Mouse (Mus musculus): Measurements from ENCODE around the gene Gm10647. TPM values are rescaled to one million over a fixed set of nuclear protein-coding genes. Genes with fewer than 3 reads are reported as not detected.
A peak's percentile ranks its signal among the peaks of the same experiment; 100 is the strongest.
"Not testable (repeated sequence)": the region's sequence is repeated elsewhere in the genome, so short reads cannot be mapped to it uniquely, and the experiment has no call there.

Gene Gm10647
- polyA plus RNA-seq, 1 experiment: 0.44 TPM

DNA sequence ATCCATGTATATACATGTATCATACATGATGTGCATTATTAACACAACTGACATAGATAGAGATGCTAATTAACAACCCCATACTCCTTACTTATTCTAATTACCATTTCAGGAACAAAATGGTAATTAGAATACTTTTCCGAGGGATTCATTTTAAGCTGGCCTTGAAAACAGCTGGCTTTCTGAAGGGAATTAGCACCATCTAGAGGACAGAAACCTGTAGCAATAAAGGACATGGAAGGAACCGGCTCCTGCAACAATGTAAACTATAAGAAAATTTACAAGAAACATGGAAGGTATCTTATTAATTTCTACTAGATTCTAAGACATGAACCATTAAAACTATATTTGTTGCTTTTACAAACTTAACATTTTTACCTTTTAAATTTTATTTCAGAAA, 9.0 kb upstream of the Gm10647 start:
- Histone ChIP-seq H3K27me3 (ENCODE audit: control insufficient read depth, insufficient read depth, low read length) (no peaks in the 10 kb centered on the region), H3K4me3 (replicated peaks; ENCODE audit: insufficient read depth, low read depth, low read length) (no peak overlapping the region), H3K27ac (ENCODE audit: insufficient read depth, low read length) (no peak overlapping the region), H3K4me1 (ENCODE audit: control insufficient read depth, insufficient read depth, low read length) (peaks cover 3% of the 10 kb centered on the region; the same call in 1 of the 2 replicates)
- TF ChIP-seq POLR2A (IDR thresholded peaks at IDR 0.05; ENCODE audit: borderline replicate concordance, insufficient read depth, low read length): no peak
- peak; percentile 28; the same call in 1 of the 2 replicates for TF ChIP-seq CTCF (IDR thresholded peaks at IDR 0.05; ENCODE audit: borderline replicate concordance, insufficient read depth, low read depth, low read length)
- DNase-seq: peak in 1 of 2 experiments; percentile 54
- WGBS: 4% methylated on average over 2 of the region's 2 CpGs

DNA sequence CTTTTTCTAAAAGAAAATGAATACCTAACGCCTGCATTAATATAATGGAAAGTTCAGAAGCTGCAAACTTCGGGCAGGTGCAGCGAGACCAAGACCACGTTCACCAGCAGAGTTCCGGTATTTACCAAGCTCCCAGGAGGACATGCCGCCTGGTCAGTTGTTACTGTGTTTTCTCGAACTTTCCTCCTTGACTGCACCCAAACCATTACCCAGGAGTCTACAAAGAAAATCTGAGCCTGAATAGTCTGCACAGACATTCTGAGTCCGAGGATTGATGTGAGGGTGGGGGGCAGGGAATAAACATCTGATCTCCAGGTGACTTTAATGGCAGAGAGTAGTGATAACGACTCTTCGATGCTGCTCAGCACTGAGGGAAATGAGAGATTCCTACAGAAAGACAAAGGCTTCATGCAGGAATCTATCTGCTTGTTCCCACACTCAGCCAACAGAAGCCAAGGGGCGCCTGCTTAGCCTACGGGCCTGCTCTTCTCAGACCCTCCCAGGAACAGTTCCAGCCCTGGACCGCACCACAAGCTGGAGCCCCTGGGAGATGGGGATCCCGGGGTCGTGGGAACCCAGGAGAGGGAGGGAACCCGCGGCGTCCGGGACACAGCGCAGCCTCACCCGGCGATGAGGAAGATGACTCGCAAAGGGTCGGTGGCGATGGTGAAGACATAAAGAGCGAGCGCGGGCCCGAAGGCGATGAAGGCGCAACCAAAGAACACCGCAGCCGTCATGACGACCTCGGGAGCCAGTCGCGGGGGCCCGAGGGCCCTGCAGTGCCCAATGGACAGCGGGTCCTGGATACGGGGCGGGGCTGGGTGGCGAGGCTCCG, 2.0 kb upstream of the Gm10647 start:
- peak overlapping the region; percentile 16 for H3K27ac ChIP-seq (ENCODE audit: insufficient read depth, low read length)
- peaks cover 3% of the 10 kb centered on the region; the same call in 1 of the 2 replicates for H3K4me1 ChIP-seq (ENCODE audit: control insufficient read depth, insufficient read depth, low read length)
- TF ChIP-seq POLR2A (IDR thresholded peaks at IDR 0.05; ENCODE audit: borderline replicate concordance, insufficient read depth, low read length) (peak; percentile 62), CTCF (IDR thresholded peaks at IDR 0.05; ENCODE audit: borderline replicate concordance, insufficient read depth, low read depth, low read length) (no peak)
- 1% methylated on average over 43 of the region's 43 CpGs for WGBS
- H3K4me3 ChIP-seq (replicated peaks; ENCODE audit: insufficient read depth, low read depth, low read length): peak overlapping the region; percentile 88
- DNase-seq: no peak
- no peaks in the 10 kb centered on the region for H3K27me3 ChIP-seq (ENCODE audit: control insufficient read depth, insufficient read depth, low read length)

DNA sequence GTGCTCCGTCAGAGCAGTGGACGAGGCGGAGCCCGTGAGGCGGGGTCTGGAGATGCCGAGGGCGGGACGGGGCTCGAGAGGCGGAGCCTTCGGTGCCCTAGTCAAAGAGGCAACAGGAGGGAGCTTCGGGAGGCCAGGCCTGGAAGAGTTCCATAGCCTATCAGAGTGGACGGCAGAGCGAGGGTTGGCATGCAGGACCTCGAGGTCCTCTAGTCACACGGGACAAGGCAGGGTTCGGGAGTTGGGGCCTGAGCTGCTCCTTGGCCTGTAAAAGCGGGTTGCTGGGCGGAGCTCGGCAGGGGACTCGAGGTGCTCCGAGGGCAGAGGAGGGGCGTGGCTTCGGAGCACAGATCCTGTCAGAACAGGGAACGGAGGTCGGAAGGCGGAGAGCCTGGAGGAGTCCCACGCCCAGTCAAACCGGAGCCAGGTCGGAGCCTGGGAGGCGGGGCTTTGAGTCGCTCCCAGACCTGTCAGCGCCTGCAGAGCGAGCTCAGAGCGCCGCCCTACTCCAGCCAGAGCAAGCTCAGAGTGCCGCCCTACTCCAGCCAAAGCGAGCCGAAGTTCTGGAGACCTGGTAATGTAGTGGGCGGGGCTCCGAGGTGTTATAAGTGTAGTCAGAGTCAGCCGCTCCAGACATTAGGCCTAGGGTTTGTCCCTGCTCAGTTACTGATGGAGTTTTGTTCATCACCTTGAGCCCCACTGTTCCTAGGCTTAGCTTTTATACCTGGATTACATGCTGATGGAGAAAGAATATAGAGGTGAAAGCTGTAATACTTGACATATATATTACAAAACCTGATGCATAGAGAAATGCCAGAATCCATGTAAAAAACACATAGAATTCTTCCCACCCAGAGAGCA, 1.1 kb upstream of the Gm10647 start, which contains the start of gene Aph1b:
Aph1b (minus strand) TSS at position 27 of the 861 bp plus-strand sequence.
- H3K4me1 ChIP-seq (ENCODE audit: control insufficient read depth, insufficient read depth, low read length): peaks cover 3% of the 10 kb centered on the region; the same call in 1 of the 2 replicates
- no peaks in the 10 kb centered on the region for H3K27me3 ChIP-seq (ENCODE audit: control insufficient read depth, insufficient read depth, low read length)
- no peak; the same call in 1 of the 2 replicates for TF ChIP-seq POLR2A (IDR thresholded peaks at IDR 0.05; ENCODE audit: borderline replicate concordance, insufficient read depth, low read length)
- no peak for TF ChIP-seq CTCF (IDR thresholded peaks at IDR 0.05; ENCODE audit: borderline replicate concordance, insufficient read depth, low read depth, low read length)
- WGBS: under 1% methylated on average over 42 of the region's 42 CpGs
- DNase-seq: peak; percentile 98 to 99
- peak within 1 kb of the TSS; percentile 88 for H3K4me3 ChIP-seq (replicated peaks; ENCODE audit: insufficient read depth, low read depth, low read length)
- H3K27ac ChIP-seq (ENCODE audit: insufficient read depth, low read length): peak within 1 kb of the TSS; percentile 40

DNA sequence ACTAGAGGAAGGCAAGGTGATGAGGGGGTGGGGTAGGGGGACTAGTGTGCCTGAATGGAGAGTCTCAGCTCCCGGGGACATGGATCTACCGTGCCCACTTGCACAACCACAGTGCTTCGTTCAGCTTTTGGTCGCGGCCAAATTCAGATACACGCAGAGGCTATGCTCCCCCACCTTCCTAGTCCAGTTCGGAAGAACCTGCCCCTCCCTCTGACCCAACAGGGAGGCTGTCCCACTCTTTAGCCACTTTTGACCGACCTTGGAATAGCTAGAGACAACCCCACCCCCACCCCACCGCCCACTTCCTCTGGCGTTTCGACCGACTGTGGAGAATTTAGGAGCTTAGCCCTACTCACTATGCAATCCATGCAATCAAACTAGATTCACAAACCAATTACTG, 5.1 kb downstream of the Gm10647 start:
- Histone ChIP-seq H3K4me1 (ENCODE audit: control insufficient read depth, insufficient read depth, low read length) (no peaks in the 10 kb centered on the region), H3K4me3 (replicated peaks; ENCODE audit: insufficient read depth, low read depth, low read length) (no peak overlapping the region)
- 68% methylated on average over 12 of the region's 12 CpGs for WGBS

DNA sequence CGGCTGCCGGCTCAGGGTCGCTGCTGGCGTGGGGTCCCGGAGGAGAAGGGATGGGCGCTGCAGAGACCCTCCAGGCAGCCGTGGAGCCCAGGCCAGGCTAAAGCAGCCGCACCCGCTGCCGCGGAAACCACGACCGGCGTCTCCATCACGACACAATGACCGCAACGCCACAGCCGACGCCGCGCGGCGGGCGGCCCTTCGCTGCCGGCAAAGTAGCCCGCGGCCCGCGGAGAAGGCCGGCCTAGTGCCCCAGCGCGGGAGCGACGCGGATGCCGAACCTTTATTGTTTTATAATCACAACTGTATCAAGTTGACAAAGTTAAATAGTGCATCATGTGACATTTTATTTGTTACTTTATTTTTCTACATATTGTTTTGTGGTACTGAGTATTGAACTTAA, 9.1 kb downstream of the Gm10647 start:
- DNase-seq; H3K4me1 ChIP-seq (ENCODE audit: control insufficient read depth, insufficient read depth, low read length); H3K27me3 ChIP-seq (ENCODE audit: control insufficient read depth, insufficient read depth, low read length); H3K4me3 ChIP-seq (replicated peaks; ENCODE audit: insufficient read depth, low read depth, low read length); H3K27ac ChIP-seq (ENCODE audit: insufficient read depth, low read length): not testable (repeated sequence)
- WGBS: 13% methylated on average over 34 of the region's 37 CpGs

More for the DNA sequence above, 5.1 kb downstream of the Gm10647 start:
- no peak for DNase-seq
- TF ChIP-seq CTCF (IDR thresholded peaks at IDR 0.05; ENCODE audit: borderline replicate concordance, insufficient read depth, low read depth, low read length) (no peak), POLR2A (IDR thresholded peaks at IDR 0.05; ENCODE audit: borderline replicate concordance, insufficient read depth, low read length) (no peak)
- H3K27me3 ChIP-seq (ENCODE audit: control insufficient read depth, insufficient read depth, low read length): no peaks in the 10 kb centered on the region; the same call in 1 of the 2 replicates
- no peak overlapping the region for H3K27ac ChIP-seq (ENCODE audit: insufficient read depth, low read length)

DNA sequence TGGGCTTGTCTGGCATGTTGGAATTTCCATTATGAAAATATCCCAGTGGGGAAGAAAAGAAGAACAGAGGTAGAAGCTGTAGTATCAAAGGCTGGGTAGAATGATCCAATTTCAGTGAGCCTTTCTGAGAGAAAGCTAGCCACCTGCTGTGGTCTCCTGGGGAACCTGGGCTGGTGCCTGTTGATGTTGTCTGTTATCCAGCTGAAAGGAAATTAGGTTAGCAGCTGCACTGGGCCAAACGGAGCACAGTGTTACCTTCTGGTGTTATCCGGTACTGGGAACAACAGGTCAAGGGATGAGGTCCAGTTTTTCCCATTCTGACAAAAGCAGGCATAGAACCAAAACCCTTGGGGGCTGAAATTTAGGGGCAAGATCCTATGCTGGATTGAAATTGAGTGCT, 16.6 kb downstream of the Gm10647 start:
- no peak for DNase-seq
- H3K27ac ChIP-seq (ENCODE audit: insufficient read depth, low read length): no peak overlapping the region
- no peaks in the 10 kb centered on the region for H3K4me1 ChIP-seq (ENCODE audit: control insufficient read depth, insufficient read depth, low read length)
- H3K4me3 ChIP-seq (replicated peaks; ENCODE audit: insufficient read depth, low read depth, low read length): no peak overlapping the region
- WGBS: 16% methylated on average over 2 of the region's 2 CpGs
- H3K27me3 ChIP-seq (ENCODE audit: control insufficient read depth, insufficient read depth, low read length): no peaks in the 10 kb centered on the region
- TF ChIP-seq POLR2A (IDR thresholded peaks at IDR 0.05; ENCODE audit: borderline replicate concordance, insufficient read depth, low read length) (no peak), CTCF (IDR thresholded peaks at IDR 0.05; ENCODE audit: borderline replicate concordance, insufficient read depth, low read depth, low read length) (no peak)

DNA sequence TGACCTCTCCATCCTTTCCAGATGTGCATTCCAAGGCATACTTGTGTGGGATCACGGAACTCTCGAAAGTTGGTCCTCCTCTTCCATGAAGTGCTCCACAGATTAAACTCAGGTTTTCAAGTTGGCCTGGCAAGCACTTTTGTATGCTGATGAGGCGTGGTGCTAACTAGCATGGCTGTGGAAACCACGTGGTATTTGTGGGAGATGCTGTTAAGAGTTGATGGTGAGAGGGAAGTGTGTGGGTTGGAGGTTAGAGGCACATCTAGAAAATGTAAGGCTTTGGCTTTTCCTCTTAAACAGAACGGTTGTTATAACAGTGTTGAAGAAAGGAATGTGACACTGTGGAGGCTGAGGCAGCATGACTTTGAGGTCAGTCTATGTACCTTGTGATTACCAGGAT, 24.2 kb downstream of the Gm10647 start:
- WGBS: 86% methylated on average over 5 of the region's 5 CpGs
- DNase-seq: no peak
- Histone ChIP-seq H3K27me3 (ENCODE audit: control insufficient read depth, insufficient read depth, low read length) (no peaks in the 10 kb centered on the region), H3K4me1 (ENCODE audit: control insufficient read depth, insufficient read depth, low read length) (no peaks in the 10 kb centered on the region), H3K4me3 (replicated peaks; ENCODE audit: insufficient read depth, low read depth, low read length) (no peak overlapping the region), H3K27ac (ENCODE audit: insufficient read depth, low read length) (no peak overlapping the region)
- TF ChIP-seq POLR2A (IDR thresholded peaks at IDR 0.05; ENCODE audit: borderline replicate concordance, insufficient read depth, low read length) (no peak), CTCF (IDR thresholded peaks at IDR 0.05; ENCODE audit: borderline replicate concordance, insufficient read depth, low read depth, low read length) (no peak)

DNA sequence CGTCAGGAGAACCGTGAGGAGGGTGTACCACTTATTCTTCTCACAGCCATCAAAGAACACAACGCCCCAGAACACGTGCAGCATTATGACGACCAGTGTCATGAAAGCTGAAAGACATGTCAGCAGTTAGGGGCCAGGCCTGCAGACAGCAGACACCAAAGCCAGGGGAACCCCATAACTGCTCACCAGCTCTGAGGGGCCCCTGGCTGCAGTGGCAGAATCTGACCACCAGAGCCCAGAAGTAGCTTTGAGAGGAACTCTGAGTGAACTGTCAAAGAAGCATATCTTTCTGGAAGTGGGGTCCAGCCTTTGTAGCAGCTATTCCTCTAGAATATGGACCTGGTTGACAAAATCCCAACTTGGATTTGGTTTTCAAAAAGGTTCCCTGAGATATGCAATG, 25.4 kb downstream of the Gm10647 start:
- DNase-seq; H3K27ac ChIP-seq (ENCODE audit: insufficient read depth, low read length); H3K27me3 ChIP-seq (ENCODE audit: control insufficient read depth, insufficient read depth, low read length); H3K4me1 ChIP-seq (ENCODE audit: control insufficient read depth, insufficient read depth, low read length); H3K4me3 ChIP-seq (replicated peaks; ENCODE audit: insufficient read depth, low read depth, low read length): not testable (repeated sequence)
- WGBS: no CpG with 5 or more reads among the region's 5 CpGs
